Mouse (Mus musculus) frontal cortex, adult 2 months (tissue): Measurements from ENCODE around the gene Rab11fip4. TPM values are rescaled to one million over a fixed set of nuclear protein-coding genes. Genes with fewer than 3 reads are reported as not detected.

Experiments
- DNase-seq, 2 experiments: peaks; one replicate each; pipeline ENCODE4 v3.0.0; 2022; ENCODE audit warnings: low spot score in 1 of 2; ENCODE audit errors: extremely low spot score in 1 of 2
- polyA plus RNA-seq: library from polyadenylated mRNA; depleted of rRNA; stranded (reverse); fragments of >200 nt; gene quantifications from 2 replicates; pipeline ENCODE4 v1.2.3, GENCODE M21; 2012

The Rab11fip4 gene
- polyA plus RNA-seq, 1 experiment = 133 TPM

DNA sequence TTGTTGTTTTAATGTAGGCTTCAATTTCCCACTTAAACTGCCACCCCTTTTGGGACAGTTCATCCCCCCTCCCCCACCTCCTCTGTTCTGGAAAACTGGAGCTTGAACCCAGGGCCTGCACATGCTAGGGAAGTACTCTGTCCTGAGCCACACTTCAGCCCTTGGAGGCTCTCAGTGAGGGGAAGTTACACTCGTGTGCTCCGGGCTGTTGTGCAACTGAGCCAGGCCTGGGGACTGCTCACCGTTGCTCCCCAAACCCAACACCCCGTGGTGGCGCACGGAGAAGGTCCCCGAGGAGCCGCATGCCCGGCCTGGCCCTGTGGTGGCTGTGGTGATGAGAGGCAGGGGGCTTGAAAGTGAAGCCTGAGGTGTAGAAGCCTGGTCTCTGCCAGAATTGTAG lies 61.2 kb downstream of the Rab11fip4 start:
- DNase-seq = no peak

DNA sequence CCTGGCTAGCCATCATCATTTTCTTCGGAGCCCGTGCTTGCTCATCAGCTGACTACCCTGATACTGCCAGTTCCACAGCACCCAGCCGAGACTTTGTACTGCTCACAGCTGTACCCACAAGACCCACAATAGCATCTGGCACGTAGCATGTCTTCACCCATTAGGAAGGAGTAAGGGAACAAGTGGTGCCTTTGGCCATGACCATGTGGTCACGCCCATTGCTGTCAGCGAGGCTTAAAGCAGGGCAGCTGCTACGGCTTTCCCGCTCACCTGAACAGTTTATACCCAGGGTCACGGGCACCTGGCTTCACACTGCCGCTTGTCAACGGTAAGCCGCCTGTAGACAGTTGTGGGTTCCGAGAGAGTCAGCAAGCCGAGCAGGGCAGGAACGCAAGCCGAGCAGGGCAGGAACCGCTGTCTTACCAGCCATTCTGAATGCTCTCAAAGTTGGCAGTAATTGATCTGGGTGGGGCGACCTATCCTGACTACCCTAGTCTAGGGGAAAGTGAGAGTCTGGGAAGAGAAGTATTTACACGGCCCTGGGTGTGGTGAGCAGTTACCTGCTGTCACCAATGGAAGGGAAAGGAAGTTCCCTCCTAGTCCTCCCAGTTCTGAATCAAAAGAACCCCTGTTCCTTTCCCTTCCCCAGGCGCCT lies 62.0 kb downstream of the Rab11fip4 start:
- DNase-seq = no peak

DNA sequence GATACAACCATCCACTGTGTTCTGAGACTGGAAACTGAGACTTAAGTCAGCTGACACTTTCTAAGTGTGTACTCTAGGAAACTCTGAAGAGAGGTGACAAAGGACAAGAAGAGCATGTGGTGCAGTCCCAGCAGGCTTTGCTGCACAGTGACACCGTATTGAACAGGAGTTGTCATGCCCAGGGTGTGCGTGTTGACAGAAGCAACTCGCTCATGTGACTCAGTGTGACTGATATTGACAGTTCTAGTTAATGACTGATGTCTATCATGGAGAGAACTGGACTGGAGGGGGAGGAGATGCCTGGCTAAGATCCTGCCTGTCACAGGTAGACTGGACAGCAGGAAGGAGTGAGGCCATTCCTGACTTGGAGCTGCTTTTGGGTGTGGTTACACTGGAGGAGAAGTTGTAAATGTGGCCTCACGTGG lies 63.4 kb downstream of the Rab11fip4 start:
- DNase-seq = no peak

DNA sequence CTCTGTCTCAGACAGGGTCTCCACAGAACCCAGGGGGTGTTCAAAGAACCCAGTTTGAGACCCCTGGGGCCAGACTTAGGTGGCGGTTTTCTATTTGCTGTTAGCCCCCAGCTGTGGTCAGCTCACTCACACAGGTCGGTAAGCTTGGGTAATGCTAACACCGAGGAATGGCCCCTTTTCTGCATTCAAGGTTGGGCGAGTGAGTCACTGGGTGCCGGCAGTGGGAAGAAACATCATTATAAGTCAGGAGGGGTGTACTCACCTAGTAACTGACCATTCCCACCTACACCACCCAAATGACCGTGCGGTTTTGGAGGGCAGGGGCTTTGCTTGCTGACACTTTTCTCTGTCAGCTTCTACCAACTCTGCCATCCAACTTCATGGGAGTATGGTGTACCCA lies 64.6 kb downstream of the Rab11fip4 start:
- DNase-seq = no peak

DNA sequence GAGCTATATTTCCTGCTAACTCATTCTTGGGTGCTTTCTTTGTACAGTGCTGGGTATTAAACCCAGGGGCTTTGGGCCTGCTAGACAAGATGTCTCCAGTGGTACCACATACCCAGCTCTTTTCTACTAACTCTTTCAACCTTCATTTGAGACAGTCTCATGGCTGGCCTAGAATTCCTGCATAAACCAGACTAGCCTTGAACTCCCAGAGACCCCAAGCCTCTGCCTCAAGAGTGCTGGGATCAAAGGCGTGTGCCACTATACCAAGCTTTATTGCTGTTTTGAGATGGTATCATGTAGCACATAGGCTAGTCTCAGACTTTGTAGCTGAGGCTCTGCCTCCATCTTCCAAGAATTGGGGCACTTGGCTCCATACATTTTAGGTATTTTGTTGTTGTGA lies 65.5 kb downstream of the Rab11fip4 start:
- DNase-seq = no peak

DNA sequence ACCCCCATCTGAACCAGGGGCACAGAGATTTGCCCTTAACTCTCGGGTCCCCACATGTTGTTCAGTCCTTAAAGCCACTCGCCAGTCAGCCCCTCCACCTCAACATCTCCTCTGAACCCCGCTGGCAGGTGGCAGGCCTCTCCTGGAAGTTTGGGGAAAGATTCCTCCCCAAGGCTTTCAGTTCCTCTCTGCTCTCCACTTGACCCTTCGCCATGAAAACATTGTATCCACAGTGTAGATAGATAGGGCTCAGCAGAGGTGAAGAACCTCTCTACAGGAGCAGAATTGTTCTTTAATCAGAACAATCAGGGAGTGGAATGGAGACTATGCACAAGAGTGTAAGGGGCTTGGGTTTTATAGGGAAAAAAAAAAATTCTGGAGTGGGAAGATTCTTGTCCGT lies 66.0 kb downstream of the Rab11fip4 start:
- DNase-seq = no peak

DNA sequence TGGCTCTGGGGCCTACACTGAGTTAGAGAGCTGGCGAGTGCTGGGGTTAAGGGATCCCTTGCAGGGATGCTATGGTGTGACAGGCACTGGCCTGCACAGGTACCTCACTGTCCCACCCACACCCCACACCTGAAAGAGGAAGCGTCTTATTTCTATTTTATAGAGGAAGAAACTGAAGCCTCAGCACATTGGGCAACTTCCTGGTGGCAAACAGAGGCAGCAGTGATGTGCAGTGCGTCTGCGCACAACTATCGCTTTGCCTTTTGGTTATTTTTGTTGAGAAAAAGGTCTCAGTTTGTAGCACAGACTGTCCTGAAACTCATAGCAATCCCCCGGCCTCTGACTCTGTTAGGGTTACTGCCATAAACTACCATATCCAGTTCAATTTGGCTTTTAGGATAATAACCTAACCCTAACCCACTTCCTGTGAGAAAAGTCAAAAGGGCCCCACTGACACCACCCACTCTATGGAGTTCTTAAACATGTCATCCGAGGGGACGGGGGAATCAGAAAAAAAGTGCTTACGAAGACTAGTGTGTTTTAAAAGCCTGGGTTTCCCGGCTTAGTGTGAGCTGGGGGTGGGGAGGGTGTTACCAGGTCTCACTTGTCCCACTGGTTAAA lies 67.3 kb downstream of the Rab11fip4 start:
- DNase-seq = no peak

DNA sequence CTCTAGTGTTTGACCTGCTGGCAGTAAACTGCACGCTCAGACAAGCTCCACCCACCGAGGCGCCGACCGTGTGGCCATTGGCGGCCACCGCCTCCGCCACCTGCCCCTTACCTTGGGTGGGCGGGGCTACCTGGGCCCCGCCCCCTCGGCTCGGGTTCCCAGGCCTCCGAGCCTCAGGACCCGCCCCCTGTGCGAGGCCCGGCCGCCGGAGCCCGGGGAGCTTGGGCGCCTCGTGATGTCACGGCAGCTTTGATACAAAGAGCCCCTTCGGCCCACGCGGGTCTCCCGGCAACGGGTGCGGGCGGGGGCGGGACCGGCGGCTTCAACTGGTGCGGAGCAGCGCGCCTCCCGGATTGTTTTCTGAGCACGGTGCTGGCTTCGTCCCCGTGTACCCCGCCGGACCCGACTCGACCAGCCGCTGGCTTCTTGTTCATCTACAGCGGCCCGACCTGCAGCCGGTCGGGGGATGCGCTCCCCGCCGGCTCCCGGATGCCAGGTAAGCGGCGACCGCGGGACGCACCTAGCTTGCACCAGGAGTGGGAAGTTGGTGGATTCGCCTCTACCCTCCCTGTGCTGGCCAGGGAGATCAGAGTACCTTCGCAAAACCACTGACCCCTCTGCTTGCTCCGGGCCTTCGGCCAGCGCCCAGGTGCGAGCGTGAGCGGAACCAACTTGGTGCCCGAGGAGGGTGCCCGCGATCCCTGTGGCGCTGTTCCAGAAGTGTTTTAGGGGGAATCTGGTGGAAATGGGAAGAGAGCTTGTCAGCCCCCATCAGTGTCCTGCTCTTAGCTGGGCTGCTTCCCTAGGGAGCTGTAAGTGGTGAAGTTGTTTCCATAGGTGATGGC lies 69.6 kb downstream of the Rab11fip4 start:
- DNase-seq = peak; percentile 58 to 83

DNA sequence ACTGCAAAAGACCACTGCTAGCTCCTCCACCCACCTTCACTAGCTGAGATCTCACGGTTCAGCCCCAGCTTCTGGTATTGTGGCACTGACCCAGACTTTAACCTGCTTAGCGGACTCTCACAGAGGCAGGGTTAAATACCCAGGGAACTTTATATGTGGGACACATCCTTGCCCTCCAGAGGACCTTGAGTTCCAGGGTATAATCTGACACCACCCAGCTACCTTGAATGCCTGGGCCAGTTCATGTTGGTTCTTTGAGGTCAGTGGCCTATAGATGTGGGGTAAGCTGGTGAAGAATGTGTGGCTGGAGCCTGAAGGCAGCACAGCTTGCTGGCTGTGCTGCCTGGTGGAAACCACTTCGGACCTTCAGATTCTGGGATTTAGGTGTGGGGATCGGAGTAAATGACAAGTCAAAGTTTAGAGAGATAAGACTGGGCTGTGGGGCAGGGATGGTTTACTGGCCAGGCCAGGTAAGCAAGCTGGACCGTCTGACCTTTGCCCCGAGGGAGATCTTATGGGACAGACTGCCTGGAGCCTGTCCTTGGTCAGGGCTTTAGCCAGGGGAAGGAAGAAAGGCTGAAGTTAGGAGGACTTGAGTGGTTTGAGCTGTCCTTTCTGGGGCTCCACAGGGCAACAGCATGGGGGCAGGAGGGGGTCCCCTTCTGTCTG lies 71.0 kb downstream of the Rab11fip4 start:
- no peak for DNase-seq

DNA sequence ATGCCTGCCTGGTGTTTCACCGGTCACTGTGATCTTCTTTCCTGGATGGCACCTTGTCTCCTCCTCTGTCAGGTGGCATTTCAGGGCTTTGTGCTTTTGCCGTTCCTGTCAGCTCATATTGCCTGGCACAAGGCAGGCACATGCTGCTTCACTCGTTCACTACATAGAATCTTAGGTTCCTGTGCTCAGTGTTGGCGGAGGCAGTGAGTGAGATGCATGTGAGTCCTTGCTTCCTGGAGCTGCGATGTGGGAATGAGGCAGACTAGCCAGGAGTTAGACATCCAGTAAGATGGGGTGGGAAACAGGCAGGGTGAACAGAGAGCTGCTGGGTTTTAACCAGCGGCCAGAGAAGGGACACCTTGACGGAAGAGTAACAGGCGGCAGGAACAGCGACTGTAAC lies 72.1 kb downstream of the Rab11fip4 start:
- peak; percentile 40 to 63 for DNase-seq

DNA sequence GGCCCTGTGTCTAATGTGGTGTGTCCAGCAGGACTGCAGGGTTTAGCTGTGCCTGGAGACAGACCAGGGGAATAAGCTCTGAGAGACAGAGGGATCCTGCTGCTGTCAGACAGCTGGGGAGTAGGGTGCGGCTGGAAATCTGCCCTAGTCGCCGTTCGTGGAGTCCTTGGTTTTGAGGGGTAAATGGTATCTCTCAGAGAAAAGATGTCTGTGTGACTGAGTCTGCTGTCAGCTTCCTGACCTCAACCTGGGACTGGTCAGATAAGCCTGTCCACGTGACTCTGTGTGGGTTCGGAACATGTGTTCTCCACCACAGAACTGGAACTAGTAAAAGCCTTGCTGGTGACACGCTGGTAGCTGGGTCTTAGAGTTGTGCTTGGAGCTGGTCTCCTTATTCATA lies 72.6 kb downstream of the Rab11fip4 start:
- DNase-seq = no peak

DNA sequence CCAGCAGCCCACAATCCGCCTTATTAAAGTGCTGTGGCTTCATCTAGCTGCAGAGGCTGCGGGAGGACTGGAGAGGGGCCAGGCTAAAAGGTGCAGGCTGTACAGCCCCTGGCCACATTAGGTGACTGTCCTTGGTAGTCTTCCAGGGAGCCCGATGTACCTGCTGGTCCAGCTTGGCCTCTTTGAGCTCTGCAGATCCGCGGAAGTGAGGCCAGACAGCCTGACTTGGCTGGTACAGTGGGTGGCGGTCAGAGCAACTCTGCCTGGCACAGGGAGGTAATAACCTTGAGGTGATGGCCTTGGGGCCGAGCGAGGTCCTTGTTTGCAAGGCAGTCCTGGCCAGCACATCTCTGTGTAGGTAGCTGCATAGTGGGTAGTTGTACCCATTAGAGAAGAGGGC lies 75.5 kb downstream of the Rab11fip4 start:
- DNase-seq = no peak

DNA sequence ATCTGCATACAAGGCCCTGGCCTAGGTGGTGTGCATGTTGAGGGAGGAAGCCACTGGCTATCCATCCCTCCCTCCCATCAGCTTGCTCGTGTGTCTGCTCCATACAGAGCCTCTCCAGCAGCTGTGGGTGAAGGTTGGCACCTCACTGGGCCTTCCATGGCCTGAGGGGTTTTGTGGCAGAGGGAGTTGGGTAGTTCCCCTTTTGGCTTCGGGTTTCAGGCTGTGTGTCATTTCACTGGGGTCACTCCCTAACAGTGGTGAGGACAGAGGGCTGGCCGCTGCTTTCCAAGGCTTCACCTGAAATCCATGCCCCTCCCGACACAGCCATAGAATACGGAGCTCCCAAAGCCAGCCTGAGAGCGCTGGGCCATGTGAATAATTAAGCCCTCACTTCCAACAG lies 78.2 kb downstream of the Rab11fip4 start:
- no peak for DNase-seq

DNA sequence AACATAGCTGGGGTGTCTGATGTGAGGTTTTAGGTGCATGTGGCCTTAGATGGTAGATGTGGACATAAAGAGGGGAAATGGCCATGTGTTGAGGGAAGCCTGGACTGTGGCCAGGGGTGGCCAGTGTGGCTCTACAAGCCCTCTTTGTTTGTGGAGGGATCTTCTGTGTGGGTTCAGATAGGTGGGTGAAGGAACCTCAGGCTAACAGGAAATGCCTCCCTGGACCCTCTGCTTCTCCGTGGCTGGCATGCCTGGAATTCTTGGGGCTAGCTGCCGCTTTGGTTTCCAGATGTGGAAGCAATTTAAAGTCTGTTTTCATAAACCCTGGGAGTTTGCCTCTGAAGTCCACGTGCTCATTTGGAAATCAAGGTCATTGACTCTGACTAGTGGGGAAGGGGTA lies 78.9 kb downstream of the Rab11fip4 start:
- DNase-seq = no peak

DNA sequence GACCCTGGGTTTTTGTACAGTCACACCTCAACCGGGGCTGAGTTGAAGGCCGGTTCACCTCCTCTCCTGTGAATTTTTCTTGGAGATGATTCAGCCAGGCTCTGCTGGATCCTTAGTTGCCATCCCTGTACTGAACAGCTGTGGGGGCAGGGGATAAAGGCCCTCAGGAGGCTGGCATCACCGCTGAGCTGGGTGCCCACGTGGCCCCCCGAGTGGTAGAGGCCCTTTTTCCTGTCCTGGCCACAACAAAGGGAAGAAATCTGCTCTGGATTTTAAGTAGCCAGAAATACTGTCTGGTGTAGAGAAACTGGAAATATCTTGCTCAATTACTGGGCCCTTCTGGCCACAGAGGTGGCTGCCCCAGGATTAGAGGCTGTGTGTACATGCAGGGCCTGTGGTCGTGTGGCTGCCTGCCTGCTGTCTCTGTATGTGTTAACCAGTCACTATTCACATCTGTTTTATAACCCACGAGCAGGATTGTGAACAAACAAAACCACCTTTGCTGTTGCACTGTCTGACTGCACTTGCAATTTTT lies 79.5 kb downstream of the Rab11fip4 start:
- DNase-seq = no peak

DNA sequence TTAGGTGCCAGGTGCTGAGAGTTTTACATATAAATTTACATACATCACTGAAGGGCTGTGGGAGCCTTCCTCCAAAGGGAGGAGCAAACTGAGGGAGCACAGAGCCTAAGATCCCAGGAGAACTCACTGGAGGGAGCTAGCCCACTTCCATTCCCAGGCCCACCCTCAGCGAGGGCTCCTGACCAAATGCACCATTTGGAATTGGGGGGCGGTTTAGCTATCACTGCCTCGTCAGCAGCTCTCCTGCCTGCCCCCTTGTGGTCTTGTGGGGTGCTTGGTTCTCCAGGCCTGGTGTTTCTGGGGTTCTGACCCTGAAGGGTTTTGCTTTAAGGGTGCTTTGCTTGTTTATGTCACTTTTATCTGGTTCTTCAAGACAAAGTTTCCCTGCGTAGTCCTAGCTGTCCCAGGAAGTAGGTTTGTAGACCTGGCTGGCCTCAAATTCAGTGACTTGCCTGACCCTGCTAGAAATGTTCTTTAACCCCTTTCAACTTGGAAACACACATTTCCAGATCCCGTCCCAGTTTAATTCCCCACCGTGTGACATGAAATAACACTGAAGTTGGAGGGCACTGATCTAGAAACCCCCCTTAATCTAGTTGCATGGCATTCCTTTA lies 80.8 kb downstream of the Rab11fip4 start:
- no peak for DNase-seq

DNA sequence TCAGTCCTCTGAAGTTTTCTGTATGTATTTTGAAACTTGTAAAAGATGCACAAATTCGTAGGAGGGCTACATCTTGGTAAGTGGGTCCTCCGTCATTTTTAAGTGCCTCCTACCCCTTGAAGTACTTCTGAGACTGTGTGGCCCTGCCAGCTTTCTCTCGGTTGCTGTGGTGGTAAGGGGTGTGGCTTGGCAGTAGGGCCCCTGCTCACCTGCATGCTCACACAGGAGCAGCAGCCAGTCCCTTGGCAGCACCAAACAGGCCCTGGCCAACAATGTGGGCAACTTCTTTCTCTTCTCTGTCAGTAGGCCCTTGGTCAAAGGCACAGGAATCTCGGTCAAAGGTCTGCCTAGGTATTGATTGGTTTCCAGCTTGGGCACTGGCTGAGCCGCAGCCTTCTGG lies 82.1 kb downstream of the Rab11fip4 start:
- DNase-seq = no peak

DNA sequence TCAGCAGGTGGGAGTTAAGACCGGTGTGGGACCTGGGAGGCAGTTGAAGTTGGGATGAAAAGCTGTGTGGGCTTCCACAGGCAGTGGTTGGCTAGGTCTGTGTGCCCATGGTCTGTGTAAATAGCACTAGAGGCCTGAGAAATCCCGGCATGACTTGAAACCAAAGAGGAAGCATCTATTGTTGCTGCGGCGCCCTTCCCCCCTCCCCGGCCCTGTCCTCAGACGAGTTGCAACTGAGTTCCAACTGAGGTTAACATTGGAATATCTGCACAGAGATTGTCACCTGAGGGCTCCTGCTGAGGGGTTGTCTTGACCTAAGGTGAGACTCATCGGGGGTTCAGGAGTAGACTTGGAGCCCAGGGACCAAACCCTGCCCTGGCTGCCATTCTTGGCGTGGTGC lies 82.7 kb downstream of the Rab11fip4 start:
- no peak for DNase-seq

DNA sequence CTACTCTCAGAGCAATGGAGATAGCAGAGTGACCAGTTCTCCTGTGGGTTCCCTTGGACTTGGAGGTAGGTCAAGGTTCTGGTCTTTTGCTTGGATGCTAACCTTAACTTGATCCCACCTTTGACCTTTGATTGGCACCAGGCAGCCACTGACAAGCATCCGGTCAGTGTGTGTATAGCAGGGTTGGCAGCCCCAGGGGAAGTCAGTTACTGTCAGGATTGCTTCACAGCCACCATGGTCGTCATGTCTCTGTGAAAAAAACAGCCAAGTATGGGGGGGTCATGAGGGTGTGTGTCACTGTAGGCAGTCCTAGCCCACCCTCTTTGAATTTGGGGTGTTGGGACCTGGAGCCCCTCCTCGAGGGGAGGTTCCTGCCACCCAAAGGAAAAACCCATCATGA lies 83.2 kb downstream of the Rab11fip4 start:
- DNase-seq = no peak

DNA sequence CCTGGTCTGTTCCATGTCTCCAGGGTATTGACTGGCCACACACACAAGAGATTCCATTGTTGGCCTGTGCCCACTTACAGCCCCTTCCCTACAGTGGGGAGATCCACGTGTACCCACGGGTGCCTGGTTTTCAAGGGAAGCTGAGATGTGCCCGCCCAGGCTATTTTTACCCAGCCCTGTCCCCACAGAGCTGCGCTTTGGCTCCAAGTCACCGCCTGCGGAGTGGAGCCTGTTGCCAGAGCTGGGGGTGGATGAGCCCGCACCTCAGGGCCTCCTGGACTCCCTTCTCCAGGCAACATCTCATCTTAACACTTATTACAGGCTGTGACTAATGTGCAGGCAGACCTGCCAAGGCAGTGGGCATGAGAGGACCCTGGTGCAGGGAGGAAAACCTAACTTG lies 83.6 kb downstream of the Rab11fip4 start:
- DNase-seq = peak; percentile 86 to 87

DNA sequence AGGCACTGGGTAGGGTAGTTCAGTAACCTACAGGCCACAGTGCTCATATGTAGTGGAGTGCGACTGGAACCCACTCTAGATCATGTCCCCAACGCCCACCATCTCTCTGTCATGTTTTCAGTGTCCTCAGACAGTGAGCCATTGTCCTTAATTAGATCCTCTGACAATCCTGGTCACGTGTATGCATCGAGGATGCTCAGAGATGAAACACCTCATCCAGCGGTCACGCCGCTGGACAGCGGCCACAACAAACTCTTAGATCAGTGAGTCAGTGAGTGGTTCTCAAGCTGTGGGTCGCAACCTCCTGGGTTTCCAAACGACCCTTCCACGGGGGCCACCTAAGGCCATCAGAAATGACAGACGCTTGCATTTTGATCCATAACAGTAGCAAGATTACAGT lies 84.3 kb downstream of the Rab11fip4 start:
- DNase-seq = no peak
